9 mouse cellular contexts compared by ENCODE assay signal in the genomic region with DNA sequence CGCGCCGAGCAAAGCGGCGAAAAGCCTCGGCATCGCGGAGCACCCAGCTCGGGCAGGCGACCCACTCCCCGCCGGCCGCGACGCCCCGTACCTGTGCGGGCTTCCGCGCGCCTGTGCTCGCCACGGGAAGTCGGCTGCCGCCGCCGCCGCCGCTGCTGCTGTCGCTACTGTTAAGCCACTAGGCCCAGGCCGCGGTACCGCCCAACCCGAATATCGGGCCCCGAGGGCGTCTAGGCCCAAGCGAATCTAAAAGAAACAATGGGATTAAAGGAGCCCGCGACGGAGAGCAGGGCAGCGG. TPM values are rescaled to one million over a fixed set of nuclear protein-coding genes. Genes with fewer than 3 reads are reported as not detected.
DNase-seq lines count a peak whose midpoint lies in the region; ATAC-seq and TF ChIP-seq lines count a peak whose summit lies in the region.
"Had no signal": no experiment of that assay in that cellular context is flagged by ENCODE, and none has a peak within 500 bp of the region (broad histone marks: within the 10 kb centered on the region; RNA-seq: fewer than 3 reads in every experiment).

No protein-coding gene starts in this region.

- TF ChIP-seq EP300 in heart, postnatal 0 days (IDR thresholded peaks at IDR 0.05; ENCODE audit: low read depth) = no peak

- no peak for TF ChIP-seq CTCF in heart, postnatal 0 days (IDR thresholded peaks at IDR 0.05; ENCODE audit: low read depth)
- no peak for TF ChIP-seq CTCF in bone marrow macrophage, adult 2 months (IDR thresholded peaks at IDR 0.05; ENCODE audit: low read depth, low read length)

- H3K9ac ChIP-seq in heart, postnatal 0 days (replicated peaks; ENCODE audit: low read depth, low read length) = peak overlapping the region; percentile 100
- H3K9ac ChIP-seq in hindbrain, embryonic 12.5 days = peak overlapping the region; percentile 100
- peak overlapping the region; percentile 100 for H3K9ac ChIP-seq in midbrain, embryonic 11.5 days (ENCODE audit: low read length)

- ATAC-seq in heart, postnatal 0 days (ENCODE audit: insufficient read depth, low read depth) = peak; percentile 3; the same call in 1 of the 2 replicates
- no peak; the same call in 1 of the 2 replicates for ATAC-seq in hindbrain, embryonic 12.5 days (ENCODE audit: low FRiP score)
- peak; percentile 50 for ATAC-seq in midbrain, embryonic 11.5 days (ENCODE audit: low FRiP score)

- intact Hi-C loops in left cerebral cortex, postnatal 10 days (cut with DNase I) = loop anchor here (5.0 kb wide), 1 partner anchor 98 kb away; no protein-coding TSS in a partner anchor

- WGBS in heart, postnatal 0 days = under 1% methylated on average over 36 of the region's 41 CpGs
- WGBS in hindbrain, embryonic 12.5 days = 1% methylated on average over 40 of the region's 41 CpGs
- WGBS in midbrain, embryonic 11.5 days = 1% methylated on average over 36 of the region's 41 CpGs

- no peak for TF ChIP-seq POLR2A in bone marrow macrophage, adult 2 months (IDR thresholded peaks at IDR 0.05; ENCODE audit: borderline replicate concordance, low read depth, low read length)

- H3K9me3 ChIP-seq in heart, postnatal 0 days (replicated peaks; ENCODE audit: control insufficient read depth, low read length) = no peaks in the 10 kb centered on the region
- no peaks in the 10 kb centered on the region for H3K9me3 ChIP-seq in hindbrain, embryonic 12.5 days (replicated peaks)
- H3K9me3 ChIP-seq in midbrain, embryonic 11.5 days (ENCODE audit: control insufficient read depth, low read length) = no peaks in the 10 kb centered on the region

- H3K4me3 ChIP-seq in heart, postnatal 0 days (ENCODE audit: low read depth, low read length) = peak overlapping the region; percentile 95
- peak overlapping the region; percentile 99 for H3K4me3 ChIP-seq in bone marrow macrophage, adult 2 months (ENCODE audit: insufficient read depth, low read length)
- peak overlapping the region; percentile 83 for H3K4me3 ChIP-seq in hindbrain, embryonic 12.5 days
- H3K4me3 ChIP-seq in midbrain, embryonic 11.5 days (ENCODE audit: low read depth, low read length) = peak overlapping the region; percentile 90

- peak overlapping the region; percentile 11; the same call in 1 of the 2 replicates for H3K4me2 ChIP-seq in heart, postnatal 0 days (ENCODE audit: low read depth, low read length)
- H3K4me2 ChIP-seq in hindbrain, embryonic 12.5 days (replicated peaks) = no peak overlapping the region
- H3K4me2 ChIP-seq in midbrain, embryonic 11.5 days = no peak overlapping the region

- no peak for DNase-seq in heart, postnatal 0 days (ENCODE audit: low spot score)
- no peak for DNase-seq in heart, adult 8-10 months (ENCODE audit: low spot score)
- no peak for DNase-seq in midbrain, embryonic 11.5 days (ENCODE audit: low spot score, missing footprints)
- DNase-seq in adrenal gland, postnatal 4 days (ENCODE audit: low spot score in 2 of 2) = no peak
- no peak for DNase-seq in T-cell, adult 2 months (ENCODE audit: low spot score)
- no peak for DNase-seq in left cerebral cortex, postnatal 10 days (ENCODE audit: extremely low spot score in 1 of 2, low spot score in 2 of 2)

- H3K27me3 ChIP-seq in heart, postnatal 0 days (ENCODE audit: control insufficient read depth, insufficient read depth, low read length) = no peaks in the 10 kb centered on the region
- H3K27me3 ChIP-seq in hindbrain, embryonic 12.5 days = no peaks in the 10 kb centered on the region
- no peaks in the 10 kb centered on the region for H3K27me3 ChIP-seq in midbrain, embryonic 11.5 days (ENCODE audit: control insufficient read depth, insufficient read depth, low read length)
- H3K27me3 ChIP-seq: Patski had no signal

- peaks cover 24% of the 10 kb centered on the region for H3K36me3 ChIP-seq in heart, postnatal 0 days (replicated peaks; ENCODE audit: control insufficient read depth, insufficient read depth, low read length)
- H3K36me3 ChIP-seq in hindbrain, embryonic 12.5 days = peaks cover 18% of the 10 kb centered on the region
- peaks cover 12% of the 10 kb centered on the region for H3K36me3 ChIP-seq in midbrain, embryonic 11.5 days (ENCODE audit: control insufficient read depth, insufficient read depth, low read length)

- peak overlapping the region; percentile 99 for H3K27ac ChIP-seq in heart, postnatal 0 days (ENCODE audit: low read depth)
- H3K27ac ChIP-seq in bone marrow macrophage, adult 2 months (ENCODE audit: insufficient read depth, low read depth, low read length) = peak overlapping the region; percentile 96
- H3K27ac ChIP-seq in hindbrain, embryonic 12.5 days = peak overlapping the region; percentile 98
- peak overlapping the region; percentile 89 for H3K27ac ChIP-seq in midbrain, embryonic 11.5 days (ENCODE audit: low read depth, low read length)

- peaks cover 25% of the 10 kb centered on the region for H3K4me1 ChIP-seq in heart, postnatal 0 days (ENCODE audit: control insufficient read depth, insufficient read depth)
- H3K4me1 ChIP-seq in bone marrow macrophage, adult 2 months (ENCODE audit: control insufficient read depth, insufficient read depth, low read length) = peaks cover 20% of the 10 kb centered on the region
- H3K4me1 ChIP-seq in hindbrain, embryonic 12.5 days = peaks cover 21% of the 10 kb centered on the region
- peaks cover 17% of the 10 kb centered on the region for H3K4me1 ChIP-seq in midbrain, embryonic 11.5 days (ENCODE audit: control insufficient read depth, insufficient read depth, low read length)

RNA-seq across cellular contexts. Expression of gene Rbm39, which starts 0.3 kb away (rescaled TPM):
- 272 and 376 TPM in 2 replicates for total RNA-seq in heart, postnatal 0 days (2014; rRNA removed; ENCODE audit: low replicate concordance)
- polyA plus RNA-seq in heart, postnatal 0 days (2015; fragmentation: Nextera tagmentation; extraction: Ambion mirVana) = 315 and 343 TPM in 2 replicates
- total RNA-seq in heart, adult 8-10 months (2022) = 100 to 1,000 TPM; 107 to 140 (median 123) TPM
- polyA plus RNA-seq in bone marrow macrophage, adult 2 months (2012; ENCODE audit: insufficient read depth, insufficient read length, missing spikeins) = 472 and 516 TPM in 2 replicates
- polyA plus RNA-seq in hindbrain, embryonic 12.5 days (2016; fragmentation: Nextera tagmentation; extraction: Ambion mirVana) = 659 and 670 TPM in 2 replicates
- 708 and 733 TPM in 2 replicates for polyA plus RNA-seq in midbrain, embryonic 11.5 days (2014; fragmentation: Nextera tagmentation; extraction: Ambion mirVana)
- 100 to 1,000 TPM; 525 to 551 TPM for total RNA-seq in adrenal gland, postnatal 4 days (2021)
- total RNA-seq in left cerebral cortex, postnatal 10 days (2021) = 100 to 1,000 TPM; 273 to 301 TPM

RNA-seq across cellular contexts. Expression of gene Phf20, which starts 16.5 kb away (rescaled TPM):
- 8.3 and 10.6 TPM in 2 replicates for total RNA-seq in heart, postnatal 0 days (2014; rRNA removed; ENCODE audit: low replicate concordance)
- 29.5 and 30.4 TPM in 2 replicates for polyA plus RNA-seq in heart, postnatal 0 days (2015; fragmentation: Nextera tagmentation; extraction: Ambion mirVana)
- total RNA-seq in heart, adult 8-10 months (2022) = 10 to 100 TPM; 13.5 to 25.1 (median 19.2) TPM
- polyA plus RNA-seq in bone marrow macrophage, adult 2 months (2012; ENCODE audit: insufficient read depth, insufficient read length, missing spikeins) = 42.7 and 46.1 TPM in 2 replicates
- polyA plus RNA-seq in hindbrain, embryonic 12.5 days (2016; fragmentation: Nextera tagmentation; extraction: Ambion mirVana) = 95.7 and 97.2 TPM in 2 replicates
- polyA plus RNA-seq in midbrain, embryonic 11.5 days (2014; fragmentation: Nextera tagmentation; extraction: Ambion mirVana) = 91.4 and 102 TPM in 2 replicates
- total RNA-seq in adrenal gland, postnatal 4 days (2021) = 10 to 100 TPM; 36.6 to 36.9 TPM
- total RNA-seq in left cerebral cortex, postnatal 10 days (2021) = 10 to 100 TPM; 66.0 to 66.6 TPM

RNA-seq across cellular contexts. Expression of gene Nfs1, which starts 35.8 kb away (rescaled TPM):
- total RNA-seq in heart, postnatal 0 days (2014; rRNA removed; ENCODE audit: low replicate concordance) = 104 and 106 TPM in 2 replicates
- polyA plus RNA-seq in heart, postnatal 0 days (2015; fragmentation: Nextera tagmentation; extraction: Ambion mirVana) = 71.4 and 75.1 TPM in 2 replicates
- 100 to 1,000 TPM; 104 to 115 (median 107) TPM for total RNA-seq in heart, adult 8-10 months (2022)
- 42.4 and 43.4 TPM in 2 replicates for polyA plus RNA-seq in bone marrow macrophage, adult 2 months (2012; ENCODE audit: insufficient read depth, insufficient read length, missing spikeins)
- polyA plus RNA-seq in hindbrain, embryonic 12.5 days (2016; fragmentation: Nextera tagmentation; extraction: Ambion mirVana) = 29.2 and 29.7 TPM in 2 replicates
- 34.1 and 37.2 TPM in 2 replicates for polyA plus RNA-seq in midbrain, embryonic 11.5 days (2014; fragmentation: Nextera tagmentation; extraction: Ambion mirVana)
- 10 to 100 TPM; 67.9 to 74.5 TPM for total RNA-seq in adrenal gland, postnatal 4 days (2021)
- 10 to 100 TPM; 30.7 to 31.5 TPM for total RNA-seq in left cerebral cortex, postnatal 10 days (2021)

RNA-seq across cellular contexts. Expression of gene Romo1, which starts 35.9 kb away (rescaled TPM):
- total RNA-seq in heart, postnatal 0 days (2014; rRNA removed; ENCODE audit: low replicate concordance) = 113 and 154 TPM in 2 replicates
- 607 and 610 TPM in 2 replicates for polyA plus RNA-seq in heart, postnatal 0 days (2015; fragmentation: Nextera tagmentation; extraction: Ambion mirVana)
- total RNA-seq in heart, adult 8-10 months (2022) = 100 to 1,000 TPM; 303 to 403 (median 332) TPM
- 115 and 116 TPM in 2 replicates for polyA plus RNA-seq in bone marrow macrophage, adult 2 months (2012; ENCODE audit: insufficient read depth, insufficient read length, missing spikeins)
- 363 and 435 TPM in 2 replicates for polyA plus RNA-seq in hindbrain, embryonic 12.5 days (2016; fragmentation: Nextera tagmentation; extraction: Ambion mirVana)
- polyA plus RNA-seq in midbrain, embryonic 11.5 days (2014; fragmentation: Nextera tagmentation; extraction: Ambion mirVana) = 410 TPM in 2 replicates
- 100 to 1,000 TPM; 255 to 270 TPM for total RNA-seq in adrenal gland, postnatal 4 days (2021)
- 100 to 1,000 TPM; 216 to 223 TPM for total RNA-seq in left cerebral cortex, postnatal 10 days (2021)

RNA-seq across cellular contexts. Expression of gene Gm28036, which starts 52.9 kb away (rescaled TPM):
- 25.7 and 36.5 TPM in 2 replicates for total RNA-seq in heart, postnatal 0 days (2014; rRNA removed; ENCODE audit: low replicate concordance)
- 4.1 and 6.2 TPM in 2 replicates for polyA plus RNA-seq in heart, postnatal 0 days (2015; fragmentation: Nextera tagmentation; extraction: Ambion mirVana)
- 10 to 100 TPM in 2 of 4 experiments, 1 to 10 TPM in 2; 9.4 to 12.1 (median 10.2) TPM for total RNA-seq in heart, adult 8-10 months (2022)
- 9.0 and 12.0 TPM in 2 replicates for polyA plus RNA-seq in bone marrow macrophage, adult 2 months (2012; ENCODE audit: insufficient read depth, insufficient read length, missing spikeins)
- polyA plus RNA-seq in hindbrain, embryonic 12.5 days (2016; fragmentation: Nextera tagmentation; extraction: Ambion mirVana) = 20.9 and 34.5 TPM in 2 replicates
- polyA plus RNA-seq in midbrain, embryonic 11.5 days (2014; fragmentation: Nextera tagmentation; extraction: Ambion mirVana) = 19.1 and 19.6 TPM in 2 replicates
- 10 to 100 TPM; 36.7 to 44.4 TPM for total RNA-seq in adrenal gland, postnatal 4 days (2021)
- 10 to 100 TPM; 23.4 to 28.0 TPM for total RNA-seq in left cerebral cortex, postnatal 10 days (2021)
